In the genomic region with DNA sequence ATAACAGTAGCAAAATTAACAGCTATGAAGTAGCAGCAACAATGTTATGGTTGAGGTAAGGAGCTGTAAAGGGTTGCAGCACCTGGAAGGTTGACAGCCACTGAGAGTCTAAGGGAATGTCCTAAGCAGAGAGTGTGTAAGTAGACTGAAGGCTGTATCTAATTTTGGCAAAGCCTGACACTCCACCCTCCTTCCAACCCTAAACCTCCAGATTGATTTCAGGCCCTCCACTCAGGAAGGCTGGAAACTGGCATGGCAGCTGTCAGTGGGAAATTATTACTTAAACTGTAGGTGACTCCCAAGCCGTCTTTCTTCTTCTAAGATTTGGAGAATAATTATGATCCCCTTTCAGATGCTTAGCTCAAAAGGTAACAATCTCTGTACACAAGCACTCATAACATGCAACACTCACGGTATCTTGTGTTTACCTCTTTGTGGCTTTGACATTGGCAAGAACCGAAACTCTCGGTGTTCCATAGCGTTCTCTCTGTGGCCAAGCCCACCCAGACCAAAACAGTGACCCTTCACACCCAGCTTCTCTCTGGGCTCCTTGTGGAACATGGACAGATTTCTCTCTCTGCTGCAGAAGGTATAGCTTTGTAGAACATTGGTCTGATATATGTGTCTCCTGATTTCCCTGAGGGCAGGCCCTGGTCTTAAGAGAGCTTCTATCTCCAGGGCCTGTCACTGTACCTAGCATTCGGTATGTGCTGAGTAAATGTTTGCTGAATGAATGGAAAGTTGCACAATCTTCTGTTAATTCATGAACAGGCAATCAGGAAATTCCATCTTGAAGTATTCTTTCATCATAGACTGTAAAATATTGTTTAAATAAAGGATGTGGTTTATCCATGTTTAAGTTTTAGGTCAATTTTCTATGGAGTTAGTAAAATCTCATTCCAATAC, we compare ENCODE assay signal across 24 mouse cellular contexts.
DNase-seq lines count a peak whose midpoint lies in the region; ATAC-seq and TF ChIP-seq lines count a peak whose summit lies in the region.
"Had no signal": no experiment of that assay in that cellular context is flagged by ENCODE, and none has a peak within 500 bp of the region (broad histone marks: within the 10 kb centered on the region; RNA-seq: fewer than 3 reads in every experiment).

No protein-coding gene starts in this region.

- no peaks in the 10 kb centered on the region for H3K9me3 ChIP-seq in liver, embryonic 12.5 days (replicated peaks)
- no peaks in the 10 kb centered on the region for H3K9me3 ChIP-seq in intestine, embryonic 15.5 days
- H3K9me3 ChIP-seq in intestine, postnatal 0 days (ENCODE audit: control insufficient read depth), result no peaks in the 10 kb centered on the region
- no peaks in the 10 kb centered on the region for H3K9me3 ChIP-seq in midbrain, postnatal 0 days (ENCODE audit: low read length)
- H3K9me3 ChIP-seq: embryonic facial prominence, embryonic 15.5 days; forebrain, embryonic 15.5 days; heart, embryonic 12.5 days; hindbrain, embryonic 10.5 days; limb, embryonic 13.5 days; liver, embryonic 15.5 days; midbrain, embryonic 13.5 days had no signal

- no peak overlapping the region for H3K27ac ChIP-seq in liver, adult 2 months (replicated peaks; ENCODE audit: insufficient read depth, low read depth, low read length)
- H3K27ac ChIP-seq in liver, embryonic 12.5 days, result no peak overlapping the region
- H3K27ac ChIP-seq in intestine, embryonic 15.5 days, result 0 out of 2 replicates have a peak overlapping the region, but pooled peaks have one; percentile 36
- peak overlapping the region; percentile 64 for H3K27ac ChIP-seq in intestine, postnatal 0 days (ENCODE audit: low read depth, low read length)
- peak overlapping the region; percentile 79 for H3K27ac ChIP-seq in small intestine, adult 2 months (ENCODE audit: insufficient read depth, low read depth, low read length)
- no peak overlapping the region for H3K27ac ChIP-seq in midbrain, postnatal 0 days (ENCODE audit: low read depth, low read length)
- H3K27ac ChIP-seq: embryonic facial prominence, embryonic 15.5 days; forebrain, embryonic 15.5 days; hindbrain, embryonic 10.5 days; limb, embryonic 13.5 days; liver, embryonic 15.5 days; midbrain, embryonic 13.5 days; stomach, postnatal 0 days had no signal

- no peaks in the 10 kb centered on the region for H3K27me3 ChIP-seq in liver, adult 2 months (ENCODE audit: control insufficient read depth, insufficient read depth, low read length)
- no peaks in the 10 kb centered on the region for H3K27me3 ChIP-seq in liver, embryonic 12.5 days (replicated peaks)
- H3K27me3 ChIP-seq in intestine, embryonic 15.5 days (replicated peaks), result no peaks in the 10 kb centered on the region
- no peaks in the 10 kb centered on the region for H3K27me3 ChIP-seq in intestine, postnatal 0 days (replicated peaks; ENCODE audit: control insufficient read depth, insufficient read depth, low read length)
- no peaks in the 10 kb centered on the region for H3K27me3 ChIP-seq in small intestine, adult 2 months (ENCODE audit: control insufficient read depth, insufficient read depth, low read length)
- no peaks in the 10 kb centered on the region for H3K27me3 ChIP-seq in midbrain, postnatal 0 days (ENCODE audit: insufficient read depth, low read length)
- H3K27me3 ChIP-seq: embryonic facial prominence, embryonic 15.5 days; forebrain, embryonic 15.5 days; heart, embryonic 12.5 days; limb, embryonic 13.5 days; liver, embryonic 15.5 days; megakaryocyte, embryonic 14.5 days; midbrain, embryonic 13.5 days had no signal

- no peak for TF ChIP-seq POLR2A in liver, adult 2 months (IDR thresholded peaks at IDR 0.05; ENCODE audit: extremely low read depth, insufficient read depth, low read length)
- TF ChIP-seq POLR2A in small intestine, adult 2 months (IDR thresholded peaks at IDR 0.05; ENCODE audit: low read depth, low read length), result no peak

- H3K4me3 ChIP-seq in liver, adult 2 months (ENCODE audit: insufficient read depth, low read depth, low read length), result no peak overlapping the region
- no peak overlapping the region for H3K4me3 ChIP-seq in liver, embryonic 12.5 days
- H3K4me3 ChIP-seq in intestine, embryonic 15.5 days (replicated peaks), result no peak overlapping the region
- no peak overlapping the region for H3K4me3 ChIP-seq in intestine, postnatal 0 days (ENCODE audit: low read depth, low read length)
- H3K4me3 ChIP-seq in small intestine, adult 2 months (ENCODE audit: low read depth, low read length), result no peak overlapping the region
- no peak overlapping the region for H3K4me3 ChIP-seq in midbrain, postnatal 0 days (ENCODE audit: low read depth, low read length)
- H3K4me3 ChIP-seq: embryonic facial prominence, embryonic 15.5 days; forebrain, embryonic 15.5 days; heart, embryonic 12.5 days; hindbrain, embryonic 10.5 days; limb, embryonic 13.5 days; liver, embryonic 15.5 days; megakaryocyte, embryonic 14.5 days; midbrain, embryonic 13.5 days had no signal

- 56% methylated on average over 6 of the region's 6 CpGs for WGBS in liver, adult 2 months
- WGBS in liver, embryonic 12.5 days (ENCODE audit: insufficient replicate concordance), result 84% methylated on average over 6 of the region's 6 CpGs
- 75% methylated on average over 6 of the region's 6 CpGs for WGBS in intestine, embryonic 15.5 days
- 69% methylated on average over 6 of the region's 6 CpGs for WGBS in intestine, postnatal 0 days
- 77% methylated on average over 6 of the region's 6 CpGs for WGBS in small intestine, adult 2 months
- WGBS in midbrain, postnatal 0 days, result 93% methylated on average over 6 of the region's 6 CpGs

- H3K9ac ChIP-seq in liver, adult 2 months (ENCODE audit: low read depth, low read length), result no peak overlapping the region
- no peak overlapping the region for H3K9ac ChIP-seq in liver, embryonic 12.5 days
- no peak overlapping the region for H3K9ac ChIP-seq in intestine, embryonic 15.5 days
- no peak overlapping the region for H3K9ac ChIP-seq in intestine, postnatal 0 days (ENCODE audit: low read depth, low read length)
- H3K9ac ChIP-seq in midbrain, postnatal 0 days (replicated peaks; ENCODE audit: low read length, poor library complexity, severe bottlenecking), result no peak overlapping the region
- H3K9ac ChIP-seq: embryonic facial prominence, embryonic 15.5 days; forebrain, embryonic 15.5 days; heart, embryonic 12.5 days; limb, embryonic 13.5 days; liver, embryonic 15.5 days; midbrain, embryonic 13.5 days had no signal

- H3K36me3 ChIP-seq in liver, adult 2 months (ENCODE audit: control insufficient read depth, insufficient read depth, low read length), result no peaks in the 10 kb centered on the region
- H3K36me3 ChIP-seq in liver, embryonic 12.5 days, result no peaks in the 10 kb centered on the region
- no peaks in the 10 kb centered on the region for H3K36me3 ChIP-seq in intestine, embryonic 15.5 days
- no peaks in the 10 kb centered on the region for H3K36me3 ChIP-seq in intestine, postnatal 0 days (ENCODE audit: control insufficient read depth, insufficient read depth)
- H3K36me3 ChIP-seq in small intestine, adult 2 months (ENCODE audit: control insufficient read depth, insufficient read depth, low read length), result no peaks in the 10 kb centered on the region
- no peaks in the 10 kb centered on the region for H3K36me3 ChIP-seq in midbrain, postnatal 0 days (ENCODE audit: insufficient read depth, low read length)
- H3K36me3 ChIP-seq: embryonic facial prominence, embryonic 15.5 days; forebrain, embryonic 15.5 days; heart, embryonic 12.5 days; hindbrain, embryonic 10.5 days; limb, embryonic 13.5 days; liver, embryonic 15.5 days; midbrain, embryonic 13.5 days had no signal

- TF ChIP-seq CTCF in liver, adult 2 months (IDR thresholded peaks at IDR 0.05; ENCODE audit: low read depth, low read length), result no peak
- no peak for TF ChIP-seq CTCF in intestine, postnatal 0 days (IDR thresholded peaks at IDR 0.05; ENCODE audit: low read depth)
- no peak for TF ChIP-seq CTCF in small intestine, adult 2 months (IDR thresholded peaks at IDR 0.05; ENCODE audit: extremely low read depth, insufficient read length, insufficient replicate concordance, low read depth, low read length)
- no peak for TF ChIP-seq CTCF in midbrain, postnatal 0 days (IDR thresholded peaks at IDR 0.05)

- no peak overlapping the region for H3K4me2 ChIP-seq in liver, embryonic 12.5 days
- no peak overlapping the region for H3K4me2 ChIP-seq in intestine, embryonic 15.5 days (replicated peaks)
- H3K4me2 ChIP-seq in intestine, postnatal 0 days (replicated peaks; ENCODE audit: low read depth), result no peak overlapping the region
- no peak overlapping the region for H3K4me2 ChIP-seq in midbrain, postnatal 0 days (ENCODE audit: low read depth, low read length, poor library complexity, severe bottlenecking)
- H3K4me2 ChIP-seq: embryonic facial prominence, embryonic 15.5 days; forebrain, embryonic 15.5 days; heart, embryonic 12.5 days; limb, embryonic 13.5 days; liver, embryonic 15.5 days; midbrain, embryonic 13.5 days had no signal

- no peak for ATAC-seq in liver, embryonic 12.5 days
- peak; percentile 91 for ATAC-seq in intestine, embryonic 15.5 days
- ATAC-seq in intestine, postnatal 0 days, result peak; percentile 93
- ATAC-seq in midbrain, postnatal 0 days (ENCODE audit: low FRiP score), result no peak
- ATAC-seq: forebrain, embryonic 15.5 days; hindbrain, embryonic 16.5 days; midbrain, embryonic 13.5 days had no signal

- DNase-seq in liver, adult 2 months (ENCODE audit: extremely low read depth, low read depth, low spot score), result peak; percentile 92
- no peak for DNase-seq in urinary bladder, postnatal 36 days (ENCODE audit: low spot score in 2 of 2)
- DNase-seq in midbrain, postnatal 0 days (ENCODE audit: low spot score), result no peak
- DNase-seq: adrenal gland, postnatal 14 days; cerebellum, adult 2 months; cerebellum, postnatal 36 days; gastrocnemius, postnatal 10 days; heart, postnatal 10 days; layer of hippocampus, adult 9-11 months; thymus, adult 2 months had no signal

- H3K79me2 ChIP-seq in liver, adult 2 months (ENCODE audit: control insufficient read depth, insufficient read depth, low read length), result no peaks in the 10 kb centered on the region

- peaks cover 9% of the 10 kb centered on the region for H3K4me1 ChIP-seq in liver, adult 2 months (ENCODE audit: control insufficient read depth, insufficient read depth, low read length)
- H3K4me1 ChIP-seq in liver, embryonic 12.5 days, result no peaks in the 10 kb centered on the region
- H3K4me1 ChIP-seq in intestine, embryonic 15.5 days (replicated peaks), result no peaks in the 10 kb centered on the region
- H3K4me1 ChIP-seq in intestine, postnatal 0 days (replicated peaks; ENCODE audit: control insufficient read depth, insufficient read depth, low read length), result 0 out of 2 replicates have a peak, but pooled peaks cover 11% of the 10 kb centered on the region
- H3K4me1 ChIP-seq in small intestine, adult 2 months (ENCODE audit: control insufficient read depth, insufficient read depth, insufficient read length, low read length), result peaks cover 6% of the 10 kb centered on the region; the same call in 1 of the 2 replicates
- H3K4me1 ChIP-seq in midbrain, postnatal 0 days (ENCODE audit: insufficient read depth, low read length), result no peaks in the 10 kb centered on the region
- H3K4me1 ChIP-seq: embryonic facial prominence, embryonic 15.5 days; forebrain, embryonic 15.5 days; heart, embryonic 12.5 days; hindbrain, embryonic 10.5 days; limb, embryonic 13.5 days; liver, embryonic 15.5 days; megakaryocyte, embryonic 14.5 days; midbrain, embryonic 13.5 days had no signal

Comparison
In these comparisons a context has a peak if more than half of its experiments do, and no peak if none do; other contexts are left out.
1. H3K27ac ChIP-seq: peak in intestine, embryonic 15.5 days (single experiment), intestine, postnatal 0 days (single experiment) and small intestine, adult 2 months (single experiment); none in liver, adult 2 months (single experiment), liver, embryonic 12.5 days (single experiment) and midbrain, postnatal 0 days (single experiment).
2. ATAC-seq: peak in intestine, embryonic 15.5 days (single experiment) and intestine, postnatal 0 days (single experiment); none in liver, embryonic 12.5 days (single experiment) and midbrain, postnatal 0 days (single experiment).